Mouse (Mus musculus) testis, postnatal 10 days (tissue): ENCODE data around the gene Dlx3.

Experiments
- DNase-seq: peaks from one replicate; pipeline ENCODE4 v3.0.0; 2021; ENCODE audit warnings: low spot score

Dlx3 gene

DNA sequence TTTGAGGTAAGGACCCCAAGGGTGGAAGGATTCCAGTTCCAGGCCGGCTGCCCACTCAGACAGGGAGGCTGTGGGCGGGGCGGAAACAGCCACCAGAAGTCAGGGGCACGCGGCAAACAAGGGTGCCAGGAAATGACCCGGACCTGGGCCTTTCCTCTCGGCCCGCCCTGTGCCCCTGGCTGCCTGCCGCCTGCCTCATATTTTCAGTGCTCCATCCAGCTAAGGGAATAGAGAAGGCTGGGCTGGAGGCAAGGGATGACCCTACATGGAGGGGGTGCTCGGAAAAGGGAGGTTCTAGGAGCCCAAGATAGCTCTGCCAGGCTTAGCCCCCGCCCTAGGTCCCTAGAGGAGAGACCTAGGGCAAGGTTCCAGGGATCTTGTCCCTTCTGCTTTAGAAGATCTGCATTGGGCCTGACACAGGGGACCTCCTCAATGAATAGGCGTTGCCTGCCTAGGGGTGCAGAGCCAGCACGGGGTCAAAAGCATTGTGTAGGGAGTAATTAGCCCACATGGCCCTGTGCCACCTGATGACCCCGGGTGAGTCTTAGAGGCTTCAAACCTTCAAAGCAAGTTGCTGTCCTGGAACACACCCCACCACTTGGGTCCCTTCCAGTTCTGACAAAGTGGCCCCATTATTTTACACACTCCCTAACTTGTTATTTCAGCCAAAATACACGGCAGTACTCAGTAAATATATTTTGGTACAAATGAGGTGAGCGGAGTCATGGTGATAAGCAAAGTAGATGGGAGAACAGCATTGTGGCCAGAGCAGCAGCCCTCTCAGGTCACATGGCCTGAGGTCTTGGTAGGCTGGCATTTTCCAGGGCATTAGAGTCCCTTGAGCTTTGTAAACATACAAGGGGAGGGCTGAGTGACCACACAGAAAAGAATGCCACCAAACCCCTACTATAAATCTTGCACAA is 30.8 kb upstream of the Dlx3 start:
- DNase-seq: peak; percentile 60

DNA sequence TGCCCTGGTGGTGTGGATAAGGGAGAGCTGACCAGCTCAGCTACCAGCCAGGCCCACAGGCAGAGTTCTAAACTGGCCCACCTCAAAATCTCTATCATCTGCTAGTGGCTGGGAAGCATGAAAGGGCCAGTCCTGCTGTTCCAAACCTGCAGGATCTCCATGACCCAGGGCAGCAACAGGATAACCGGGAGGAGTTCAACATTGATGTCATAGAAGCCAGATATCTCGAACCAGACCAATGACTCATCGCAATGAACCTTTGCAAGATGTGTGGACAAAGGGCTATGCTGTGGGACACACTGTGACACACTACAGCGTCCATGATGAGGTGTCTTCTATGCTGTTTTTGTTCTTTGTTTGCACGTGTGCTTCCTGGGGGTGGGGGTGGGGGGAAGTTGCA is 26.8 kb upstream of the Dlx3 start:
- no peak for DNase-seq

DNA sequence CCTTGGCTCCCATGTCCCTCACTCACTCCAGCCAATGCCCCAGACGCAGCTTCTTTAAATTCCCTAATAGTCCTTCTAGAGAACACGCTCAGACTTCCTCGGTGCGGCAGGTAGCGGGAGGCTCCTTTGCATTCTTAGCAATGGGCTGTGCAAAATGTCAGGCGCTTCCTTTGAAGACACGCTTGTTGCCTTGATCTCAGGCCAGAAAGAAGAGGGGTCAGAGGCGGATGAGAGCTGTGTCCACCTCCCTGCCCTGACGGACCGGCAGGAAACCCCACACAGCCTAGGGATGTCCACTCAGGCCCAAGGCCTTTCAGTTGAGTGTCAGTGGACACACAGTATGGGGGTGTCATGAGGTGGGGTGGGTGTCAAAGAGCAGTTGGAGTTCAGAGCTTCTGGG is 24.3 kb upstream of the Dlx3 start:
- DNase-seq: no peak

DNA sequence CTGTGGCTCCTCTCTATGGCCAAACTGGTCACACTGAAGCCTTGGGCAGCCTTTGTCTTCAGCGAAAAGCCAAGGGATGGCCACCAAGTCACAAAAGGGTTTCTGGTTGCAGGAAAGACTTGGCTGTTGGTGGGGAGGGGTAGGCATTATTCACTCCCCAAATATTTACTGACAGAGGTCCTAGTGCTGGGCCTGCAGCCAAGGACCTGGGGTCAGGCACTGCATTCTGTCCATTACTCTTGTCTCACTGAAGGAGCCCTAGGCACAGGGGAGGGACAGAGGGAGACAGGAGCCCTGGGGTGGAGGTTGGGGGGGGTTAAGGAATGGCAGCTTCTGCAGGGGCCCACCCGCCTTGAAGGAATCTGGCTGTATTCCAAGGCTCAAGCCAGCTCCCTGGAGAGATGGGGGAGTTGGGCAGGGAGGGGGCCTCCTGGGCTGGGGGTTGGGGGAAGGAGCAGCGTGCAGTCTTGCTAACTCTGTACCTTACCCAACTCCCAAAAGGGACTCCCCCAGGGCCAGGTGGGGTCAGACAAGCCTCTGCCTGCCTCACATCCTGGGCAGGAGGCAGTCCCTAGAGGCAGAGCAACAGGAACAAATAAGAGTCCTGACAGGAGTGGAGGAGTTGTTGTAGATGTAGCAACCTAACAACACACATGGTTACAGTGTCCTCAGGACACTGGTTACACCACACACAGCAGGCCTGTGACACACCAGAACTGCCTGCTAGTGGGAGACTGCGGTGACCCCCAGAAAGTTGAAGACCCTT is 23.1 kb upstream of the Dlx3 start:
- no peak for DNase-seq

DNA sequence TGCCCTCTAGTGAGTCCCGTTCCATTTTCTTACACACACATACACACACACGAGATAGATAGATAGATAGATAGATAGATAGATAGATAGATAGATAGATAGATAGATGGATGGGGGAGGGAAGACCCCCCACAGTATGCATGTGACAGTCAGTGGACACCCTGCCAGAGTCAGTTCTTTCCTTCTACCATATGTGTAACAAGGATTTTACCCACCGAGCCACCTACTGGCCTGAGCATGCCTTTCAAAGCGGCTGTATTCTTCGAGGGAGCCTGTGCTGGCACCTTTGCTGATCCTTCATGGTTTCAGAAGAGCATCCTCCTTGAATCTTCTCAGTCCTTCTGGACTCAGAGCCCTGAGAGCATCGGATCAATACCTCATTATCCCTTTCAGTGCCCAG is 22.0 kb upstream of the Dlx3 start:
- no peak for DNase-seq

DNA sequence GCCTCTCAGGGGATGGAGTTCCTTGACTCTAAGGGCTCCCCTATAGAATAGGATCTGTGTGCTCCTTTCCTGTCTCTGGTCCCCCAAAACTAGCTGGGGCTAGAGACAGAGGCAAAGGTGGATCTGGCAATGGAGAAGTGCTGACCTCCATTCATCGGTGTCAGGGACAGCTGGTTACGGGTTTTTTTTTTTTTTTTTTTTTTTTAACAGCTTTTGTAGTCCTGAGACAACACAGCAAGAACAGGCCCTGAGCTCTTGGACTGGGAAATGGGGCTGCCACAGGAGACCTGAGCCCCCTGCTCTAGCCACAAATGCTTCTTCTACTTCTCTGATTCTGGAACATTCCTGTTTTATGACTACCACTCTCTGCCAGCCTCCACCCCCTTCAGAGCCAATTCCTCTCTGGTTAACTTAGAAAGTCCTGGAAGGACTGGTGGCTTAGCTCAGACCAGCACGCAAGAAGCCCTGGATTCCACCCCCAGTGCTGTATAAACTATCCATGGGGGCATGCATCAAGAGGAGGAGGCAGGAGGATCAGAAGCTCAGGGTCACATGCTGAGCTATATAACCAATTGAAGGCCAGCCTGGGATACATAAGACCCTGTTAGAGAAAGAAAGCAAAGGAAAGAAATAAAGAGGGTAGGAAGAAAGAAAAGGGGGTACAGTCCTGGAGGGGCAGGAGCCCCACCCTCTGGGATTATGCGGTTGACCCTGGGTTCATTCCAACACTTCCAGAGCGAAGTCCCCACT is 21.4 kb upstream of the Dlx3 start:
- no peak for DNase-seq

DNA sequence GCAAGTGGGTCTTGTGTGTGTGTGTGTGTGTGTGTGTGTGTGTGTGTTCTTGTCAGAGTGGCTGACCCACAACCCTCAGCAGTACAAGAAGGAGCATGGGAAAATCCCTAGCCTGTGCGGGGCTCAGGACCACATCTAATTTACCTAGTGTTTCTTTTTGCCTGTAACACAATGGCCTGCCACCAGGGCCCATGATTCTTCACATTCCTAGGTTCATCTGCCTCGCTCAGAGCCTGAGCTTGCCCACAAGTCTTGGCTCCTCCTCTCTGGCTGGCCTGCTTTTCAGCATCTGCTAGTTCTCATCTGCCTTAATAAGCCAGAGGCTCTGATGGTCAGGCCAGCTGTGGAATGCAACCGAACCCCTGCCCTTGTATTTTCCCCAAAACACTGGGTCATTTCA is 19.5 kb upstream of the Dlx3 start:
- DNase-seq: no peak

DNA sequence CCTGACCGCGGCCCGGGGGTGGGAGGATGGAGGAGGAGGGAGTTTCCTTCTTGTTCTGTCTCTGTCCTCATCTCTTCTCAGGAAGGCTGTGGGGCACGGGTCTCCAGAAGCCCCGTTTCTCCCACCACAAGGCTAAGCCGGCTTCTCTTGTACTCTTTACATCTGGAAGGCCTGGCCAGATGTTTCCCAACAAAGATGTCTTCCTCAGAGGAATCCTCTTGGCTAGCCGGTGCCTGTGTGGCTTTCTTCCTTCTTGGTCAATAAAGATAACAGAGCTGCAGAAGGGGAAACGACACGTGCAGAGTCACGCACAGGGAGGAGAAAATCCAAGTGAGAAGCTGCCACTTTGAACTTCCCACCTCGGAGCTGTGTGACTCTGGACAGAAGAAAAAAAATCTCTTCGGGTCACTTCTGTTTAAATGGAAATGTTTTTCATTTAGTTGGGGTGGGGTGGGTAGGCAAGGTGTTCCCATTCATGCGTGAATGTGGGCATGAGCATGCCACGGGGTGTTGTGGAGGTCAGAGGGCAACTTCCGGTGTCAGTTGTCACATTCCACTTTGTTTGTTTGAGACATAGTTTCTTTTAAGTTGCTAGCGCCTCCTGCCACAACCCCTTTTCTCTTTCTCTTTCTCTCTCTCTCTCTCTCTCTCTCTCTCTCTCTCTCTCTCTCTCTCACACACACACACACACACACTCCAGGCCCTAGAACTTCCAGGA is 18.7 kb upstream of the Dlx3 start:
- DNase-seq: no peak

DNA sequence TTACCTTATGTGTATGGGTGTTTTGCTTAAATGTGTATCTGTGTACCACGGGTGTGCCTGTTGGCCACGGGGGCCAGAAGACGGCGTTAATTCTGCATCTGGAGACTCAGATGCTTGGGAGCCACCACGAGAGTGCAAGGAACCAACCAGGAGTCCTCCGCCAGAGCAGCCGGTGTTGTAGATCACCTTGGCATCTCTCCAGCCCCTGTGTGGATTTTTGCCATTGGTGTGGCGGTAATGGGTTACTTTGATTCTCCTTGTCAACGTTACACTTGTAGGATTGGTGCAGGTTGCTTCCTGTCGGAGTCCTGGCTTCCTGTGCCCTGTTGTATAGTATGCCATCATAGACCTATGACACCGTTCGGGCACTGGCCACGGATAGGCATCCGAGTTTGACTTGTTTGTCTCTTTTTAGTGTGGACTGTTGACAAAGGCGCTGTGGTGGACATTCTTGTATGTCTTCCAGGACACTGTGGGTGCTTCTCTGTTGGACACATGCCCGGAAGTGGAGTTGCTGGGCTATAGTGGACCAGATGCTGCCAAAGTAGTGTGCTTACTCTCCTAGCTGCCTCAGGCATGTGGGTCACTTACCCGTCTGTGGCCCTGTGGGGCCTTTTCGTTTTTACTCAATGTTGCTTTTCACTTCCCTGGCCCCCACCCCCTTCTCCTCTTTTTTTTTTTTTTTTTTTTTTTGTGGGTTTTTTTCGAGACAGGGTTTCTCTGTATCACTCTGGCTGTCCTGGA is 17.6 kb upstream of the Dlx3 start:
- DNase-seq: no peak

DNA sequence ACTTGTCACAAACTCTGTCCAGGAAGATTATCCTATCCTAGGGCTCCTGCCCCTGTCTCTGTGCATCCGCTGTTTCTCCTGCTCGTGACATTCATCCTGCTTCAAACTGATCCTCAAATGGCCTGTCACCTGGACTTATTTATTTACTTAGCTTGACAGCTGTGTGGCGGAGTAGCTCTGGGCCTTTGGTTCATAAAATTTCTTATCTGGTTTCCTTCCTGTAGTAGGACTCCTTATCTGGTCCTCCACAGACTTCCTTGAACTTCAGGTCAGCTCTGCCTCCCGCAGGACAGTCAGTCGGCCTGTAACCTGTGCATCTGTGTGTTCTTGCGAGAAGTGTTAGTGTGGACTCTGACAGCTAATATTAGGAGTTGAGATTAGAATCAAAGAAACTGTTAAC is 15.7 kb upstream of the Dlx3 start:
- no peak for DNase-seq

DNA sequence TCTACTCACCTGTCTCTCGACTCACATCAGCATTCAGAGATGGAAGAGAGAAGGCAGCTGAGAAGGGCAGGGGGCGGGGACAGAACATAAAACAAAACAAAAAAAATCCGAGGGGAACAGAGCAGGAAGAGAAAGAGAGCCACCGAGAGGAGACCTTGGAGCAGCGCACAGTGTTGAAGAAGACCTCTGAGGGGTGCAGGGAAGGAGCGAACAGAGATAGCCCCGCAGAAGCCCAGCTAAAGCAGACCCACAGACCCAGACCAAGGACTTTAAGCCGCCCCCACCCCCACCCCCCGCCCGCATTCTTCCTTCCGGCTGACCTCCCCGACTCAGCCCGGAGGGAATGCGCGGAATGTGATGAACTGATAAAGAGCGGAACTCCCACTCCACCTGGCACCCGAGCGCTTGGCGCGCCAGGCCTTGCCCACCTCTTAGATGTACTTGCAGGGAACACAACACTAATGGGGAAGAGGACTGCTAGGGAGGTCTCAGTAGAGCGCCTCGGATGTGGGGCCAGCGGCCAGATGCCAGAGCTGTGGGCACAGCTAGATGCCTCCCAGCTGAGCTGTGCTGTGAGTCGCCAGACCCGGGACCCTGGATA is 14.5 kb upstream of the Dlx3 start:
- DNase-seq: no peak

DNA sequence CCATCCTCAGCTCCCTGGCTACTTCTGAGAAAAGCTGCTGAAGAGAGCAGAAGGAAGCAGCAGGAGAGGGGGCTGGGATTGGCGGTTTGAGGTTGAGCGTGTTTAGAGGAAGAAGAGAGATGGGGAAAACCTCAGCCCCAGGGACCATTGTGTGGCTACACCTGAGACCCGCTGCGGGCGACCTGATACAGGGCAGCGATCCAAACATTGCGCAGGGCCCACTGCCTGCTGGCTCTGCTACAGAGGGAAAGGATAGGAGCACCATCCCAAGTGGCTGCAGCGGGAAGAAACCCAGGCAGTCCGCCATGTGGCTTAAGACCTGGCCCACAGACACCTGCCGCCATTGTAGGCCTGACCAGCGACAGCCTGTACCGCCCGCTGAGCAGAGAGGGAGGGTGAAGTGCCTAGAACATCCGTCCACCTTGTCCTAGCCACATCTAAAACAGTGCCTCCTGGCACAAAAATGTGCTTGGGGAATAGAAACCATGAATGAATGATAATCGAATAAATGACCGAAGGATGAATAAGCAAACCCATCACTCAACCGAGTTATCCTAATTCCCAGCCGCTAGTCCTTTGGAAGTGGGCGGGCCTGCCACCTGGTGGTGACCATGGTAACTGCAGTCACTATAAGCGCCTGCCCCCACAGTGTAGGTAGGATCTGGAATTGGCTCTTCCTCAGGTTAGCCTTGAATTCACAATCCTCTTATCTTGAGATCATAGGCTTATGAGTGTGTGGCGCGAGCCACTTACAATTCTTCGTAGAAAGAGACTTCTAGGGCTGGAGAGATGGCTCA is 13.3 kb upstream of the Dlx3 start:
- DNase-seq: peak; percentile 90

DNA sequence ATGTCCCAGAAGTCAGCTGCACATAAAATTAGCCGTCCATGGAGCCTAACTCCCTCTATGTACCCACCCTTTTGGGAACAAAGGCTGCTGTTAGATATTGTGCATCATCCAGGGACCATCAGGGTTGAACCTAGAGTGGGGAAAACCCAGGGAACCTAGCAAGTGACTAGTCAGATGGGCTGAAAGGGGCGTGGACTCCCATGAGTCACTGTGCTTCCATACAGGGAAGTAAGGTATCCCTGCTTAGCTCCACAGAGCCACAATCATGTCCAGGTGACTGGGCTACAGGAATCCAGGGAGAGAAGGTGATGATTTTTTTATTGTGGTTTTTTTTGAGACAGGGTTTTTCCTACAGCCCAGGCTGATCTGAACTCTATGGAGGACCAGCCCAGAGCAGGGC is 10.9 kb upstream of the Dlx3 start:
- no peak for DNase-seq

DNA sequence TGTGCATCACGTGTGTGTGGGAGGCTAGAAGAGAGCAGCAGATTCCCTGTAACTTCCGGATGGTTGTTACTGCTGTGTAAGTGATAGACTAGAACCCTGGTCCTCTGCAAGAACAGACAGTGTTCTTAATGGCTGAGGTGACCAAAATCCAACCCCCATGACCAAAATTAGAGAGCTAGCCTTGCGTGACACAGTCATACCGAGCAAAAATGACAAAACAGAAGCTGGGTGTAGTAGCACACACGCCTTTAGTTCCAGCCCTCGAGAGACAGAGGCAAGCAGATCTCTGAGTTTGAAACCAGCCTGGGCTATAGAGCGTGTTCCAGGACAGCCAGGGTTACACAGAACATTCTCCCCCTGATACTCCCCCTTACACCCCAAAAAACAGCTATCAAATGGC is 9.8 kb upstream of the Dlx3 start:
- DNase-seq: no peak

DNA sequence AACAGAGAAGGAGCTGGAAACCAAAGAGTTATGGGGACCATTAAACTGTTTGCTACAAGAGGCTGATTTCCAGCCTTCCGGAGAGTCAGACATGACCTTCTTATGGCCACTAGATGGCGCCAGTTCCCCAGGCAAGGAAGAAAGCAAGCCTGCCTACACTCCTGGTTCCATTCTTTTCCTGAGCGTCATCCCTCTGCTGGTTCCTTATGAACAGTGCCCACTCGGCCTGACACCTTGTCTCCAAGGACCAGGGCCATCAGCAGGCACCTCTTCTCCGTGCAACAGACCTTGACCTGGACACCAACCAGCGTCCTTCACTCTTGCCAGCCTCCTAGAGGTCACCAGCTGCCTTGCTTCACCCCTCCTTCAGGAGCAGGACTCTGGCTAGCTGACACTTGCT is 2.9 kb upstream of the Dlx3 start:
- peak; percentile 76 for DNase-seq

DNA sequence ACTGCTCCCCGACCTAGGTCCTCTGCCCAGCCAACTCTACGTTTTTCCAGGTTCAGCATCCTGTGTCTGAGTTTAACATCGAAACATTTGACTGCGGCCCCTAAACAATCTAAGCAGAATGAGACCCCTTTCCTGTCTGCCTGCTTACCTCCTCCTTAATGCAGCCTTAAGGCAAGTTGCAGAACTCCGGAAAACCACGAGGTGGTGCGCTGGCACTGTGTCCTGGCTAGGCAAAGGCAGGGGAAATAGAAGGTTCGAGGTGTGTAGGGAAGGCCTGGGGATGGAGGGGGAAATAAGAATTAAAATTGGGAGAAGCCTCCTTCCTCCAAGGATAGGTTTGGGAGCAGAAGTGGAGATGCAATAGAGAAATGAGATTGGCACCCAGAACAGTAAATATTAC is 1.4 kb upstream of the Dlx3 start:
- peak; percentile 90 for DNase-seq

DNA sequence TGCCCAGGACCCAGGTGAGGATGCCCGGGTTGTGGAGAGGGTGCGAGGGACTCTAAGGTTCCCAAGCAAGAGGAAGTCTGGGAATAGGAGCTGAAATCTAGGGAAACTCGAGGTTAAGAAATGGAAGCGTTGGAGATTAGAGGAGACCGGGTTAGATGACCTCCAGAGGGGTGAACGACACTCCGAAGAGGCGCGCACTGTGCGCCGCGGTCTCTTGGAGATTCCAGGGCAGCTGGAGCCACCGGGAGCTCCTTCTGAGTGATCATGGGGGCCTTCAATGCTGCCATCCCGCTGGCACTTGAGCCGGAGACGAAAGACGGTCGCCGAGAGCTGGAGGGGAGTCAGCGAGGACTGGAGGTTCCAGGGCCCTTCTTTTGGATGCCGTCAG is 708 bp downstream of the Dlx3 start:
- DNase-seq: no peak

DNA sequence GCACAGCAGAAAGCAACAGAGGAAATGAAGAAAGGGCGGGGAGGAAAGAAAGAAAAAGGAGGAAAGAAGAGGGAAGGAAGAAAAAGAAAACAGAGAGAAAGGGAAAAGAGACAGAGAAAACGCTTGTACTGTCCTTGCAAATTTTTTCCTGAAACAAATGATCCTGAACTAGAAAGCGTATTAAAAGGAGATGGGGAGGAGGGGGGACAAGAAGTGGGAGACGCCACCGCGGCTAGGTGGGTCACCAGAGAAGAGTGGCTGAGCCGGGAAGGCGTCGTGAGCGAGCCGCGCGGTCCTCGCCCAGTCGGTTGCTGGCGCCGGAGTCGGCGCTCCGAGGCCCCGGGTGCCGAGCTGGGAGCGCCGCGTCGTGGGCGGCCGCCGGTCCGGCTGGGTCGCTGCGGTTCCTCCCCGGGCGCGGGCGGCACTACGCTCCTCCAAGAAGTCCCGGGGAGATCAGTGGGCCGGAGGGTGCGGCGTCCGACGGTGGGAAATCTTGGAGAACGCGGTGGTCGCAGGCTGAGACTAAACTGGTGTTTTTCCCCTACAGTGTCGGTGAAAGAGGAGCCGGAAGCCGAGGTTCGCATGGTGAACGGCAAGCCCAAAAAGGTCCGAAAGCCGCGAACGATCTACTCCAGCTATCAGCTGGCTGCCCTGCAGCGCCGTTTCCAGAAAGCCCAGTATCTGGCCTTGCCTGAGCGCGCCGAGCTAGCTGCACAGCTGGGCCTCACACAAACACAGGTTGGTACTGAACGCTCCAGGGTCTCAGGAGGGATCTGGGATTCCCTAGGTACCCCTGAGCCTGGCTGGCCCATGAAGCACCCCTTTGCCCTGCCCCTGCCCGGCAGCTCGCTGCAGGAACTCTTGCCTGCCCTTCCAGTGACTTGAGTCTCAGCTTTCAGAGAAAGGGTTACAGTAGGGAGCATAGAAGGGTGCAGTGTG is 1.5 kb downstream of the Dlx3 start:
- no peak for DNase-seq

DNA sequence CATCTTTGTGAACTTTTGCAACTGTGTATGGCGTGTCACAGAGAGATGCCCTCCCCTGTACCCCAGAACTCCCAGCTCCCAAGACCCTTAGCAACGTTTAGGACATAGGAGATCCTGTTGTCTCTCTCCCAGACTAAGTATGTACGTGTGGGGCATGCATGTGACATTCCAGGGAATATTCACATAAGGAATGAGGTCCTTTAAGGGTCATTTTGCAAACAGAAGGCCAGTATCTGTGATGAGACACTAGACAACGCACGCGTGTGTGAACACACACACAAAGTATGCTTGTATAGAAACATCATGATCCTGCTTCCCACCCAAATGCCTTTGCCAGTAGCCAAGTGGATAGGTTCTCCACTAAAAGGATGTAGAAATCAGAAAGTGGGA is 2.2 kb downstream of the Dlx3 start:
- no peak for DNase-seq
